Mouse (Mus musculus) hindbrain, embryonic 13.5 days (tissue): ENCODE data around the gene Fbn1. TPM values are rescaled to one million over a fixed set of nuclear protein-coding genes. Genes with fewer than 3 reads are reported as not detected.

ENCODE experiments used
- ATAC-seq: fragments of 200-750 bp; cut with Nextera tagmentation; 2 replicates; pipeline ENCODE4 v1.8.0; 2017; ENCODE audit warnings: moderate TSS enrichment; ENCODE audit not compliant: low FRiP score
- H3K27ac ChIP-seq: fragments of 300-500 bp; sonication (generic); 2 replicates; pipeline ENCODE4 v1.5.1; 2015; ENCODE audit warnings: inconsistent platforms, mild to moderate bottlenecking, moderate library complexity
- H3K27me3 ChIP-seq: fragments of 300-500 bp; sonication (generic); 2 replicates; pipeline ENCODE4 v1.6.1; 2015; ENCODE audit warnings: mild to moderate bottlenecking, inconsistent platforms
- H3K36me3 ChIP-seq: fragments of 300-500 bp; sonication (generic); 2 replicates; pipeline ENCODE4 v1.6.1; 2015; ENCODE audit warnings: mild to moderate bottlenecking, inconsistent platforms
- H3K4me1 ChIP-seq: fragments of 300-500 bp; sonication (generic); replicated peaks from 2 replicates; pipeline ENCODE4 v1.6.1; 2015; ENCODE audit warnings: inconsistent platforms
- H3K4me2 ChIP-seq: fragments of 300-500 bp; sonication (generic); 2 replicates; pipeline ENCODE4 v1.6.1; 2015; ENCODE audit warnings: inconsistent platforms, mild to moderate bottlenecking, moderate library complexity
- H3K4me3 ChIP-seq: fragments of 300-500 bp; sonication (generic); 2 replicates; pipeline ENCODE4 v1.5.1; 2015; ENCODE audit warnings: mild to moderate bottlenecking, inconsistent platforms
- H3K9ac ChIP-seq: fragments of 300-500 bp; sonication (generic); 2 replicates; pipeline ENCODE4 v1.6.1; 2015; ENCODE audit warnings: mild to moderate bottlenecking, inconsistent platforms
- H3K9me3 ChIP-seq: fragments of 300-500 bp; sonication (generic); 2 replicates; pipeline ENCODE4 v1.6.1; 2016; ENCODE audit warnings: inconsistent platforms
- WGBS: fragments of 180-500 bp; shearing (Covaris S2); methylation state at CpG from one replicate; pipeline ENCODE4 v1.1.7; 2015; 5-methylcytosine and 5-hydroxymethylcytosine counted together
- polyA plus RNA-seq: library from polyadenylated mRNA; unstranded; fragments of >200 nt; fragmentation: Nextera tagmentation; extraction: Ambion mirVana; gene quantifications from 2 replicates; pipeline ENCODE4 v1.2.1, GENCODE M21; 2015

The Fbn1 gene
- polyA plus RNA-seq, 1 experiment from 2014 or later: 2.7 TPM

DNA sequence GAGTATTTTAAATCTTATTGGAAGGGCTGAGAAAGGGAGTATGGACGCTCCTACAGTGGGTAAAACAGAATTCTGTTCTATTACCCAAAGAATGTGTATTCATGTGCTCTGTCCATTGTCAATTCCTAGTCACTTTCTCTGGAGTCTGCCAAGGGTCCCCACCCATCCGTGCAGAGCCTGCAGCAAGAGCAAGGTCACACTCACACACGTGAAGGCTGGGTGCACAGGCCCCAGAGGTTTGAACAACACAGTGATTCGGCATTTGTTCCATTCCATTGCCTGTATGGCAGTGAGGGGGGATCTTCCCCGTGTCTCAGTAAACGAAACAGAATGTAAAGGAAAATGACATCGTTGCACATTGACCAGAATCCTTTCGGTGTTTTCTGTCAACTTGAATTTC is 69.4 kb downstream of the Fbn1 start:
- Histone ChIP-seq H3K36me3 (no peaks in the 10 kb centered on the region), H3K4me1 (no peaks in the 10 kb centered on the region; the same call in 1 of the 2 replicates), H3K9ac (no peak overlapping the region), H3K27me3 (no peaks in the 10 kb centered on the region), H3K9me3 (no peaks in the 10 kb centered on the region; the same call in 1 of the 2 replicates), H3K27ac (no peak overlapping the region), H3K4me2 (no peak overlapping the region), H3K4me3 (no peak overlapping the region)
- WGBS: 72% methylated on average over 8 of the region's 8 CpGs
- no peak for ATAC-seq

DNA sequence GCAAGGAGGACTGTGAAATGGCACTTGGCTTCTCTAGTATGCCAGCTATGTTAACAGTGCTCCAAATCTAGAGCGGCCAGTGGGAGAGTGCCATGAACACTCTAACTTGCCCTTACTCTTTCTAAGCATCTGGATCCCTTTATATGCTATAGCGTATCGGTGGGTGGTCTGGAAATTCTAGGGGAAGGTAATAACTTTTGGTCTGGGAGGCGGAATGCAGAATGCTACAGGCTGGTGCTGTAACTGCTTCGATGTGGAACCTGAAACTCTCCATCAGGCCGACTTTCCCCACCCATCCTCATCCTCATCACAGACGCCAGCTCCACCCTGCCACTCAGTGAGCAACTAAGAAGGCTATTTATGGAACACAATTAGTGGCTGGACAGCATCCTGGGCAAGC is 71.6 kb downstream of the Fbn1 start:
- no peak for ATAC-seq
- Histone ChIP-seq H3K4me3 (no peak overlapping the region), H3K9ac (no peak overlapping the region), H3K27ac (no peak overlapping the region), H3K36me3 (no peaks in the 10 kb centered on the region), H3K27me3 (no peaks in the 10 kb centered on the region), H3K4me1 (no peaks in the 10 kb centered on the region; the same call in 1 of the 2 replicates), H3K9me3 (no peaks in the 10 kb centered on the region; the same call in 1 of the 2 replicates), H3K4me2 (no peak overlapping the region)
- 81% methylated on average over 7 of the region's 7 CpGs for WGBS

DNA sequence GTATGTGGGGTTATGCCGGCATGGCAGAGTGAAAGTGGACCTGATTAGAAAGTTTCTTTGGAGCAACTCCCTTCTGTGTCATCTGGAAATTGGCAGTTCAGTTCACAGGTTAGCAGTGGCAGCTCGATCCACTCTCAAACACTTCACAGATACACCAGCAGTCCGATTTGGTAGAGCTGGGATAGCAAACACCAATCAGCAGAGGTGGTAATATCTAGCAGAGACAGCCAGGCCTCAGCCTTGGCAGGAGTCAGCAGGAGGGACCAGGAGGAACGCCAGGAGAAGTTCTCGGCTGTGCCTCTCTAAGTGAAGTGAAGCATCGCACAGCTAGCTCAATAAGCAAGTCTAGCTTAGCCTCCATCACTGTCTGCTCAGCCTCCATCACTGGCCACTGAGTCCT is 74.3 kb downstream of the Fbn1 start:
- Histone ChIP-seq H3K9me3 (no peaks in the 10 kb centered on the region; the same call in 1 of the 2 replicates), H3K4me3 (no peak overlapping the region), H3K36me3 (no peaks in the 10 kb centered on the region), H3K27ac (no peak overlapping the region), H3K9ac (no peak overlapping the region), H3K27me3 (no peaks in the 10 kb centered on the region), H3K4me2 (no peak overlapping the region), H3K4me1 (no peaks in the 10 kb centered on the region; the same call in 1 of the 2 replicates)
- ATAC-seq: no peak
- WGBS: 96% methylated on average over 6 of the region's 6 CpGs

DNA sequence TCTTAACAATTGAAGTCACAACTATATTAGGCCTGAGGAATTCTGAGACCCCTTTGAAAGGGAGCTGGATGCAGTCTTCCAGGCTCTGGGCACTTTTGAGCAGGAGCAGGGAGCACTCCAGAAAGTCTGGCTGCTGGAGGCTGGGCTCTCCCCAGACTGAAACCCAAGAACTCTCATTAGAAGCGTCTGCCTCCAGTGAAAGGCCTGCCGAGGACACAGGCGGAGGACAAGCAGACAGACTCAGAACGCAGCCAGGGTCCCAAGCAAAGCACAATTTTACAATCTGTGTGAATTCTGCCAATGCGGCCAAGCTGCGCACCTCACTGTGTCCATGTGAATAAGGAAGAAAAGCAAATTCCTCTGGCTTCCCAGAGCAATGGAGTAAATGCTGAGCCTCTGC is 76.3 kb downstream of the Fbn1 start:
- H3K4me1 ChIP-seq: no peaks in the 10 kb centered on the region
- H3K9me3 ChIP-seq: no peaks in the 10 kb centered on the region; the same call in 1 of the 2 replicates
- H3K4me3 ChIP-seq: no peak overlapping the region
- H3K27ac ChIP-seq: no peak overlapping the region
- H3K9ac ChIP-seq: no peak overlapping the region
- H3K36me3 ChIP-seq: no peaks in the 10 kb centered on the region
- H3K27me3 ChIP-seq: no peaks in the 10 kb centered on the region
- 71% methylated on average over 6 of the region's 6 CpGs for WGBS
- H3K4me2 ChIP-seq: no peak overlapping the region
- no peak for ATAC-seq

DNA sequence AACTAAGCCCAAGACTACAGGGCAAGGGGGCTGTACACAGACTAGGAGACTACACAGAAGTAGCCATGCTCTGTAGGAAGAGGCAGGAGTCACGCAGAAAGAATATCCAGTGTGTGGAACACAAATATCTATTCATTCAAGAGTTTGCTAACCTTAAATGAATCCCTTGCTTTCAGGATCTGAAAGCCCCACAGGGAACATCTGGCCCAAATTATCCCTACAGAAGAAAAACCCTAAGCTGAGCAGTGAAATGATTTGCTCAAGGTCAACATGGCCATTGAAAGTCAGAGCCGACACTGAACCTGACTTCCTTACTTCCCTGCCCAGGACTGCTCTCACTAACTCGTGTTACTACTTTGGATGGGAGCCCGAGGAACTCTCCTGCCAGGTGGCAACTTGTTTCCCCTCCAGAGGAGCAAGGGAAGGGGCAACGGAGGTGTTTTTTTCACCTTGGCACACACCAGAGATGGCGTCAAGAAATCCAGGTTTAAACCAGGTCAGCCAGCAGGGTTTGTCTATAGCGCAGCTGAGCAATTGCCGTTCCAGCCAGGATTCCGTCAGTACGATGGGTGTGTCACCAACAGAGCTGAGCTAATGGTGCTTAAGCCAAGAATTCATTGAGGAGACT is 78.9 kb downstream of the Fbn1 start:
- WGBS: 90% methylated on average over 10 of the region's 10 CpGs
- H3K36me3 ChIP-seq: no peaks in the 10 kb centered on the region
- ATAC-seq: no peak

DNA sequence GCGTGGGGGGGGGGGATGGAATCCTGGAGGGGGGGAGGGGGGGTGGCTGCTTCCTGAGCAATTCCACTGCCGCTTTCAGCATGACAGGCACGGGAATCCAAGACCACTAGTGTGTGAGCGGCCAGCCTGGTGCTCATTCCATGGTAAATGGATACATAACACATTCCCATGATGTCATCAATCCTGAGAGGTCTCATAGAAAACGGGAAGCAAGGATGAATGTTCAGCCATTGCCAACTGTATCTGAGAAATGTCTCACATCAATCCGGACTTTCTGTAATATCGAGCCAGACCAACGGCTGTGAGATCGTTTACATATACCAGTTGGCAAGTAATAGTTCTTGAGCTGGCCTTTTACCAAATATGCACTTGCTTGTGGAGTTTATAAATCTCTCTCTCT is 87.2 kb downstream of the Fbn1 start:
- no peaks in the 10 kb centered on the region for H3K36me3 ChIP-seq
- H3K27me3 ChIP-seq: no peaks in the 10 kb centered on the region
- H3K9ac ChIP-seq: no peak overlapping the region
- H3K9me3 ChIP-seq: no peaks in the 10 kb centered on the region
- H3K4me2 ChIP-seq: no peak overlapping the region
- no peak for ATAC-seq
- WGBS: 86% methylated on average over 9 of the region's 9 CpGs
- H3K4me3 ChIP-seq: no peak overlapping the region
- no peaks in the 10 kb centered on the region for H3K4me1 ChIP-seq
- H3K27ac ChIP-seq: no peak overlapping the region

More for the DNA sequence above, 78.9 kb downstream of the Fbn1 start:
- no peaks in the 10 kb centered on the region for H3K9me3 ChIP-seq
- no peak overlapping the region for H3K27ac ChIP-seq
- no peak overlapping the region for H3K4me3 ChIP-seq
- no peak overlapping the region for H3K9ac ChIP-seq
- no peaks in the 10 kb centered on the region for H3K27me3 ChIP-seq
- no peak overlapping the region for H3K4me2 ChIP-seq
- H3K4me1 ChIP-seq: no peaks in the 10 kb centered on the region

DNA sequence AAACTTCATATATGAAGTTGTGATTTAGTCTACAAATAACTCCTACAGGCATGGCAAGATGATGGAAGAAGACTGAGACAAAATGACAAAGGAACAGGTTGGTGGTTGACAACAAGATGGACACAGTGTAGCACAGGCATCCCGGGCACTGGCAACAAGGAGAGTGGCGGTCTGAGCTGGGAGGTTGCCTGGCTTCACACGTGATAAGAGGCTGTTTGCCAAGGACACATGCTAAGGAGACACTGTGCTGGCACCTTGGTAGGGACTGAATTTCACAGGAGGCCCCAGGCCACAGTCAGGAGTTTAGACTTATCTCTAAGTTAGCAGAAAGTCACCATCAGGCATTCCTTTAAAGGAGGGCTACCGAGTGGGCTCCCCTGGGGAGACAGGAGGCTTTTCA is 88.1 kb downstream of the Fbn1 start:
- 87% methylated on average over 4 of the region's 4 CpGs for WGBS
- no peak for ATAC-seq

DNA sequence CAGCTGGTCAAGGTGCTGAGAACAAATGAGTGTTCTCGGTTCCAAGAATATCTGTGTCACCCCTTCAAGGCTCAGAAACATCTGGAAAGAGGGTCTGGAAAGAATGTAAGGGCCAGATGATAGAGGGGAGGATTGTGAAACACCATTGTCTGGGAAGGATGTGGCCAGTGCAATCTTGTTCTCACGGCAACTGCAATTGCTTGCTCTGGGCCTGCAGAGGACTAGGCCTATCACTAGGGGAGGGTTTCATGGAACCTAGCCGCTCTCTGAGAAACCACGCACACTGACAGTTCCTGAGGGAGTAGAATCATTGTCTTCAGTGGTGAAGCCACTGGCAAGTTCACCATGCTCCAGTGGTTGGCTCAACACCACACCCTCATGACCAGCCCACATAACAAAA is 89.2 kb downstream of the Fbn1 start:
- no peak overlapping the region for H3K9ac ChIP-seq
- H3K9me3 ChIP-seq: no peaks in the 10 kb centered on the region
- H3K4me3 ChIP-seq: no peak overlapping the region
- H3K27me3 ChIP-seq: no peaks in the 10 kb centered on the region
- no peaks in the 10 kb centered on the region for H3K36me3 ChIP-seq
- no peak overlapping the region for H3K4me2 ChIP-seq
- ATAC-seq: no peak
- WGBS: 86% methylated on average over 4 of the region's 4 CpGs
- no peaks in the 10 kb centered on the region for H3K4me1 ChIP-seq
- no peak overlapping the region for H3K27ac ChIP-seq

More for the DNA sequence above, 88.1 kb downstream of the Fbn1 start:
- Histone ChIP-seq H3K4me3 (no peak overlapping the region), H3K9me3 (no peaks in the 10 kb centered on the region), H3K27ac (no peak overlapping the region), H3K4me1 (no peaks in the 10 kb centered on the region), H3K36me3 (no peaks in the 10 kb centered on the region), H3K27me3 (no peaks in the 10 kb centered on the region), H3K4me2 (no peak overlapping the region), H3K9ac (no peak overlapping the region)

DNA sequence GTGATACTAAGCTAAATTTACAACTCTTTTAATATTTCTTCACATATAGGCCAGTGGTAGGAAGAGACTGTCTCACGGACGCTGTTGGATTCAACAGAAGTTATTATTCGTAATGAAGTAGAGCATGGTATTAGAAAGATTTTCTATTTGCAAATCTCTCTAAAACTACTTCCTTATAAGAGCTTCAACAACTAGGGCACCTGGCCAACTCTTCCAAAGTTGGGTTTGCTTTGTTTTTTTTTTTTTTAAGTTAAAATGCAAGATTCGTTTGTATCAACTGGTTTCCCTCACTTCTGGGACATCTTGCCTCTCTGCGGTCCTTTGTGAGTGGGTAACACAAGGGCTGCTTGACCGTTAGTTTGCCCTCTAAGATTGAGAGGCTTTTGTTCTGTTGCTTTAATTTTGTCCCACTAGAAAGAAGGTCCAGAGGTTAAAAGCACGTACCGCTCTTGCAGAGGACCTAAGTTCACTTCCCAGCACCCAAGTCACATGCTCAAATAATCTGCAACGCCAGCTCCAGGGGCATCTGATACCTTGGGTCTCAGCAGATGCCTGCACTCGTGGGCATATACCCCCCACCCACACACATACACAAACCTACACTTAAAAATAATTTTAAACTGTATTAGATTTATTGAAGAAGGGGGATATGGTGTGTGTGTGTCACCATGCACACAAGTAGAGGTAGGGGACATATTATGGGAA is 91.1 kb downstream of the Fbn1 start:
- 81% methylated on average over 10 of the region's 10 CpGs for WGBS
- no peak overlapping the region for H3K9ac ChIP-seq
- no peak overlapping the region for H3K4me2 ChIP-seq
- no peaks in the 10 kb centered on the region for H3K4me1 ChIP-seq
- H3K27ac ChIP-seq: no peak overlapping the region
- H3K36me3 ChIP-seq: no peaks in the 10 kb centered on the region
- no peaks in the 10 kb centered on the region for H3K27me3 ChIP-seq
- H3K9me3 ChIP-seq: no peaks in the 10 kb centered on the region
- ATAC-seq: no peak
- H3K4me3 ChIP-seq: no peak overlapping the region

DNA sequence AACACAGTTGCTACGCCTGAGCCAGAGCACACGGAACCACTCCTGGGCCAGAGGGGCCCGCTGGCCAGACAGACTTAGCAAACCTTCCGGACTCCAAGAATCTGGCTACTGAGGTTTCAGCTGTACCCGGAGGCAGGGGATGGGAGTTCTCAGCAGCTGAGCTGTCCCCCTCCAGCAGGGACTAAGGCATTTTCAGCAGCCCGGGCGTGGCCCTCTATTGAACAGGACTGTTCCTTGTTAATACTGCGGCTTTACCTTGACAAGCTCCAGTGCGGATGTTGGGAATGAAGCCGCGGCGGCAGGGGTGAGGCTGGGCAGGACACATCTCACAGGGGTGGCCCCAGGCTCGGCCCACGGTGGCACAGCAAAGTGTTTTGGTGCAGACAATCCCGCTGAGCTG is 95.4 kb downstream of the Fbn1 start:
- 94% methylated on average over 15 of the region's 15 CpGs for WGBS
- no peaks in the 10 kb centered on the region for H3K4me1 ChIP-seq

DNA sequence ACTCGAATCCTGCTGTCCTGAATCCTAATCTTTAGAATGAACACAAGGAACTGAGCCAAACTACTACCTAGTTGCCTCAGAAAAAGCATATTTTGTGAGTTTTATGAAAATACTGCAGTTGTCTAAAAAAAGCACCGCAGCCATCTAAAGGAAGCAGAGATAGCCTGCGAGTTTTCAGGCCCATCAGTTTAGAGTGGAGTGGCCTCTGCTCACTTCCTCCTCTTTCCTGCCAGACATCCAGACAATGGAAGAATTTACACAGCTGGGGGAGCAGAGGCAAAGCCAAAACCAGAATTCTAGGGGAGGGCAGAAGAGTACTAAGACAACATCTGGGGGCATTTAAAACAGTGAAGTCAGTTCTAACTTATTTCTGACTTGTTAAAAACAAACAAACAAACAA is 96.0 kb downstream of the Fbn1 start:
- H3K9me3 ChIP-seq: no peaks in the 10 kb centered on the region
- no peak overlapping the region for H3K4me3 ChIP-seq
- H3K36me3 ChIP-seq: no peaks in the 10 kb centered on the region
- no peak overlapping the region for H3K27ac ChIP-seq
- H3K4me2 ChIP-seq: no peak overlapping the region
- no peak for ATAC-seq
- no peaks in the 10 kb centered on the region for H3K4me1 ChIP-seq
- WGBS: 91% methylated on average over 3 of the region's 3 CpGs
- no peak overlapping the region for H3K9ac ChIP-seq
- no peaks in the 10 kb centered on the region for H3K27me3 ChIP-seq

More for the DNA sequence above, 95.4 kb downstream of the Fbn1 start:
- Histone ChIP-seq H3K4me3 (no peak overlapping the region), H3K4me2 (no peak overlapping the region), H3K27me3 (no peaks in the 10 kb centered on the region), H3K9ac (no peak overlapping the region), H3K27ac (no peak overlapping the region), H3K9me3 (no peaks in the 10 kb centered on the region), H3K36me3 (no peaks in the 10 kb centered on the region)
- ATAC-seq: no peak

DNA sequence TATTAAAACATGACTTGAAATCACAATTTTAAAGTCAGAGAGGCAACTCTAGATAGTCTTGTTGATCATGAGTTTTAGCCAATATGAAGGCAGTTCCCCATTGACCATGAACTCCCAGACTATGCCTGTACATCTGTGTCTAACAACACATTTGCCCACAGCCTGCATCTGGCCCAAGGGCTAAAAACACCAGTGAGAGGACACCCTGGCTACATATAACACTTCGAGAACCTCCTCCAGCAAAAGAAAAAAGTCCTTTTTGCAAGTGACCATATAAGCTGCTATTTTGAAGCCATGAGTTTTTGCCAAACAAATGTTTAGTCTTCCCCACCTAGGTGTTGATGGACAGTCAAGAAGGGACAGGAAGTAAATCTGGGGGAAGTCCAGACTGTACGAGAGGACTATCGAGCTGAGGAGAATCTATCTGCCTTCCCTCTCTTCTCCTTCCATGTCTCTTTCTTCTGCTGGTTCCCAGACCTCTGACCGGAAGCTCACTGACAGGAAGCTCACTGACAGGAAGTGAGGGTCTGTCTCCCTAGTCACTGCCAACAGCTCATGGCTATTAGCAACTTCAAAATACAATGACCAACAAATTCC is 103.2 kb downstream of the Fbn1 start:
- H3K4me2 ChIP-seq: no peak overlapping the region
- H3K36me3 ChIP-seq: no peaks in the 10 kb centered on the region
- no peaks in the 10 kb centered on the region for H3K4me1 ChIP-seq
- H3K4me3 ChIP-seq: no peak overlapping the region
- no peak overlapping the region for H3K9ac ChIP-seq
- no peaks in the 10 kb centered on the region for H3K27me3 ChIP-seq
- H3K9me3 ChIP-seq: no peaks in the 10 kb centered on the region
- no peak overlapping the region for H3K27ac ChIP-seq
- ATAC-seq: no peak
- WGBS: 92% methylated on average over 4 of the region's 4 CpGs

DNA sequence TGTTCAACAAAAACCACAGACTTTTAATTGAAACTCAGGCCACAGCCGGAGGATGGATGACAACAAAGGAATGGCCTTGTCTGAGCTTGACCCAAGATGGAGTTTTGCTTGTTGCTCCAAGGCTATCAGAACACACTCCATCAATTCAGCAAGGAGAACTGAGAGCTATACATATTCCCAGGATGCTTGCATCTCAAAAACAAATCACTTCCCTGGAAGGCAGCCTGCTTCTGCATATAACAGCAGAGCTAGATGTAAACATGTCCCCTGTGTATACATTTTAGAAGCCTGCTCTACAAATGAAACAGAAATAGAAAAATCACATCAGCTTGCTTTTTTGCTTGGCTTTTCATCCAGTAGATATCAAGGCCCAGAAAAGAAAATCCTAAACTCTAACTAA is 105.5 kb downstream of the Fbn1 start:
- H3K36me3 ChIP-seq: no peaks in the 10 kb centered on the region
- no peaks in the 10 kb centered on the region for H3K4me1 ChIP-seq
- no peak overlapping the region for H3K9ac ChIP-seq
- 77% methylated on average over 1 of the region's 1 CpGs for WGBS
- no peak for ATAC-seq
- no peaks in the 10 kb centered on the region for H3K9me3 ChIP-seq
- H3K27me3 ChIP-seq: no peaks in the 10 kb centered on the region
- H3K4me2 ChIP-seq: no peak overlapping the region
- no peak overlapping the region for H3K4me3 ChIP-seq
- no peak overlapping the region for H3K27ac ChIP-seq
